Mouse (Mus musculus) spleen, adult 2 months (tissue): ENCODE measurements at regions not wholly inside any gene's neighbourhood (a gene's known extent, or its start where the extent isn't known, plus 50 kb on each side); places are given as distances from the start of the nearest gene placed in this dataset.

Experiments used
- DNase-seq, 2 experiments: peaks; one replicate each; pipeline versions ENCODE4 v3.0.0 to v3.0.0-alpha.2; 2012 to 2021; ENCODE audit warnings: low spot score in 2 of 2, low read depth in 1 of 2
- H3K27ac ChIP-seq: fragments of 200-500 bp; 2 replicates; pipeline ENCODE4 v1.5.1; 2012; ENCODE audit warnings: low read length, inconsistent platforms; ENCODE audit not compliant: insufficient read depth
- H3K27me3 ChIP-seq: fragments of 200-500 bp; 2 replicates; pipeline ENCODE4 v1.6.1; 2012; ENCODE audit warnings: mild to moderate bottlenecking, moderate library complexity, low read length, inconsistent platforms; ENCODE audit not compliant: control insufficient read depth, insufficient read depth
- H3K36me3 ChIP-seq: fragments of 200-500 bp; 2 replicates; pipeline ENCODE4 v1.6.1; 2012; ENCODE audit warnings: mild to moderate bottlenecking, low read length, inconsistent platforms; ENCODE audit not compliant: control insufficient read depth, insufficient read depth
- H3K4me1 ChIP-seq: fragments of 200-500 bp; 2 replicates; pipeline ENCODE4 v1.6.1; 2011; ENCODE audit warnings: inconsistent platforms; ENCODE audit not compliant: control insufficient read depth, insufficient read depth, insufficient read length
- H3K4me3 ChIP-seq: fragments of 200-500 bp; 2 replicates; pipeline ENCODE4 v1.5.1; 2011; ENCODE audit warnings: mild to moderate bottlenecking, inconsistent platforms; ENCODE audit not compliant: insufficient read depth, insufficient read length; ENCODE audit errors: extremely low read depth
- CTCF ChIP-seq: fragments of 200-500 bp; IDR thresholded peaks from 2 replicates; pipeline ENCODE4 v1.5.1; 2011; ENCODE audit warnings: mild to moderate bottlenecking, inconsistent platforms; ENCODE audit not compliant: insufficient read depth, insufficient read length, insufficient replicate concordance; ENCODE audit errors: extremely low read depth
- POLR2A ChIP-seq: fragments of 200-500 bp; IDR thresholded peaks from 2 replicates; pipeline ENCODE4 v1.6.1; 2011; ENCODE audit warnings: low read depth, low read length, inconsistent platforms
- WGBS: fragments of 180-500 bp; shearing (Covaris S2); methylation state at CpG from one replicate; pipeline ENCODE4 v1.1.7; 2018; 5-methylcytosine and 5-hydroxymethylcytosine counted together

DNA sequence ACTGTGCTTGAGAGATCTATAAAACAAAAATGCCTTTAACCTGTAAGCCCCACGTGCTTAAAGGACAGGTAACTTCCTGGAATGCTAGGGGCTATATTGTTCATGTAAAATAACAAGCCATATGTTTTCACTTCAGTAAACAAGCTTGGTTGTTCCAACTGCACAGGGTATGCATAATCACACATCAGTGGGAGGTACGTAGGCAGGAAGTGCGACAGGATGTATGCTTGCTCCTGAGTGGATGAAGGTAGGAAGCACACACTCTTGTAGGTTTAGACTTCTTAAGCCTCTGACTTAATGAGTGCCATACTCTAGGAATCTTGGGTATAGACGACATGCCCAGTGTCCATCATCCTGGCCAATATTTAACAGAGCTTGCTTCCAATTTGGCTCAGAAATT, 74.7 kb upstream of the Nek6 start:
- 71% methylated on average over 4 of the region's 4 CpGs for whole genome bisulfite sequencing
- Histone ChIP-seq H3K4me1 (no peaks in the 10 kb centered on the region), H3K4me3 (no peak overlapping the region), H3K27ac (no peak overlapping the region), H3K27me3 (no peaks in the 10 kb centered on the region), H3K36me3 (no peaks in the 10 kb centered on the region)
- DNase-seq, result no peak
- TF ChIP-seq CTCF (no peak), POLR2A (no peak)

DNA sequence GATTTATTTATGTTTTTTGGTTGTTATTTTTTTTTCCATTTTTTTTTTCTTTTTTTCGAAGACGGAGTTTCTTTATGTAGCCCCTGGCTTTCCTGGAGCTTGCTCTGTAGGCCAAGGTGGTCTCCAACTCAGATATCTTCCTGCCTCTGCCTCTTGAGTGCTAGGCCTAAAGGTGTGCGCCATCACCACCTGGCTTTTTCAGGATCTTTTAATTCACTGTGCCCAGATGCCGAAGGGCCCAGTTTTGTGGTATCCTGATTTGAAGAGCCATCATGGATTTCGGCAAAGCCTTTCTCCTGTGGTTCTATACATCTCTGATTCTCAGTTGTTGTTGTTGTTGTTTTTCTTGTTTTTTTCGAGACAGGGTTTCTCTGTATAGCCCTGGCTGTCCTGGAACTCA, 72.3 kb upstream of the Nek6 start:
- no peak overlapping the region for H3K4me3 ChIP-seq
- no peaks in the 10 kb centered on the region for H3K4me1 ChIP-seq
- no peaks in the 10 kb centered on the region for H3K27me3 ChIP-seq
- no peak overlapping the region for H3K27ac ChIP-seq
- no peaks in the 10 kb centered on the region for H3K36me3 ChIP-seq
- TF ChIP-seq POLR2A, result no peak
- TF ChIP-seq CTCF, result no peak
- 89% methylated on average over 6 of the region's 6 CpGs for WGBS
- DNase-seq, result no peak

GRCm38 (mm10) chr2:38439973-38440372, 71.5 kb upstream of the Nek6 start:
- no peaks in the 10 kb centered on the region for H3K4me1 ChIP-seq
- H3K27ac ChIP-seq, result no peak overlapping the region
- H3K27me3 ChIP-seq, result no peaks in the 10 kb centered on the region
- no peak for DNase-seq
- no peak overlapping the region for H3K4me3 ChIP-seq
- WGBS, result 85% methylated on average over 5 of the region's 5 CpGs
- TF ChIP-seq POLR2A, result no peak
- no peak for TF ChIP-seq CTCF
- H3K36me3 ChIP-seq, result no peaks in the 10 kb centered on the region

DNA sequence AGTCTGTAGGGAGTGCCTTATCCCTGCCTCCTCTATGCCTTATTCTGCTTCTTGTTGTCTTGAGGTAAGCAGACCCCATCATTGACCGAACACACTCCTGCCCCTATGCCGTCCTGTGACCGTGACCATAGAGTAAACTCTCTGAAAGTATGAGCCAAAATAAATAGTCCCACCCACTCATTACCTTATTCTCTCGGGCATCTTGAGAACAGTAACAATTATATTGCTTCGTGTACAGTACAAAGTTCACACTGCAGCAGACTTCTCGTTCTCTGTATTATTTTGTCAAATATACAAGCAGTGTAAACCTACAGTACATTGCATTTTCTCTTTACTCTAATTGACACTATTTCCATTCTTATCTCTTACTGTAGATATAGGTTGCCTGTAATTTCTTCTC, 62.4 kb upstream of the Nek6 start:
- Histone ChIP-seq H3K27ac (no peak overlapping the region), H3K36me3 (no peaks in the 10 kb centered on the region), H3K4me1 (no peaks in the 10 kb centered on the region), H3K27me3 (no peaks in the 10 kb centered on the region), H3K4me3 (no peak overlapping the region)
- 92% methylated on average over 6 of the region's 6 CpGs for WGBS
- TF ChIP-seq POLR2A, result no peak
- TF ChIP-seq CTCF, result no peak
- no peak for DNase-seq

- TF ChIP-seq POLR2A, result no peak
- no peak for TF ChIP-seq CTCF
- Histone ChIP-seq H3K27me3 (no peaks in the 10 kb centered on the region), H3K27ac (no peak overlapping the region), H3K36me3 (no peaks in the 10 kb centered on the region), H3K4me3 (no peak overlapping the region), H3K4me1 (no peaks in the 10 kb centered on the region)
- DNase-seq, result no peak
- 72% methylated on average over 3 of the region's 3 CpGs for WGBS
These were observed 54.9 kb upstream of the Nek6 start for GRCm38 (mm10) chr2:38456571-38456970.

DNA sequence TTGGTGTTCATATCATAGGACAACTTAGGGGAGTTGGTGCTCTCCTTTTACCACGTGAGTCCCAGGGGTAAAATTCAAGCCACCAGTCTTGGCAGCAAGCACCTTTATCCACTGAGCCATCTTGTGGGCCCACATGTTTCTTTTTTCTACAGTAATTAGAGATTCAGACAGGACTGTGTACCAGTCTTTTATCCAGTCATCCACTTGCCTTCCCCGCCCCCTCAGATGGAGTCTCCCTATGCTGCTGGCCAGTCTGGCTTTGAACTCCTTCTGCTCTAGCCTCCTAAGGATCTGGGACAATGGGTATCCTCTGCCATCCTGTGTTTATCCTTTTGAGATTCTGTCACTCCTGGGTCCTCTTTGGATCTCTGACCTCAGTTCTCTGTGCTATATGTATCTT, 51.1 kb upstream of the Nek6 start:
- WGBS, result 78% methylated on average over 2 of the region's 2 CpGs
- no peak for DNase-seq

GRCm38 (mm10) chr2:38460825-38461540, 50.5 kb upstream of the Nek6 start:
- Histone ChIP-seq H3K4me3 (no peak overlapping the region), H3K27me3 (no peaks in the 10 kb centered on the region), H3K4me1 (no peaks in the 10 kb centered on the region), H3K27ac (no peak overlapping the region), H3K36me3 (no peaks in the 10 kb centered on the region)
- no peak for TF ChIP-seq CTCF
- no peak for TF ChIP-seq POLR2A
- no peak for DNase-seq
- 27% methylated on average over 6 of the region's 6 CpGs for WGBS

More for the DNA sequence above, 51.1 kb upstream of the Nek6 start:
- H3K4me3 ChIP-seq, result no peak overlapping the region
- no peaks in the 10 kb centered on the region for H3K36me3 ChIP-seq
- no peaks in the 10 kb centered on the region for H3K27me3 ChIP-seq
- no peak for TF ChIP-seq CTCF
- no peak for TF ChIP-seq POLR2A
- H3K4me1 ChIP-seq, result no peaks in the 10 kb centered on the region
- H3K27ac ChIP-seq, result no peak overlapping the region
